Mouse (Mus musculus): ENCODE measurements around the gene Rorc.

Rorc gene

DNA sequence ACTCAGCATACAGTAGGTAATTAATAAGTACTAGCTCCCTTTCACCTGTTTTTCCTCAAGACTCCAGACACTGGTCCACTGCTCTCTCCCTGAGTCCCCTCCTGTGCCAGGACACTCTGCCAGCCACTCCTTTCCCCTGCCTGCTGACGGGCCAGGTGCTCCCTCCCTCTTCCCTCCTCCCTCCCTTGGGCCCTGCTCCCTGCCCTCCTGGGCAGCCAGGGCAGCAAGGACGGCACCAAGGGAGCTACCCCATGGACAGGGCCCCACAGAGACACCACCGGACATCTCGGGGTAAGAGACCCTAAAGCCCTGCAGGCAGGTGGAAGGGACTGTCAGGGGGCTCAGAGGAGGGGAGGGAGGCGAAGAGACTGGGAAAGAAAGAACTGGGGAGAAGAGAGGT lies at the start of gene Rorc:
Gene Rorc (plus strand): TSS at position 154 of the 400 bp plus-strand sequence.
- DNase-seq (ENCODE audit: low spot score in 2 of 2): peak; percentile 47

- DNase-seq (ENCODE audit: low spot score in 2 of 2): no peak
Measured at GRCm38 (mm10) chr3:94328681-94329080, 43.9 kb upstream of the Rorc start.

DNA sequence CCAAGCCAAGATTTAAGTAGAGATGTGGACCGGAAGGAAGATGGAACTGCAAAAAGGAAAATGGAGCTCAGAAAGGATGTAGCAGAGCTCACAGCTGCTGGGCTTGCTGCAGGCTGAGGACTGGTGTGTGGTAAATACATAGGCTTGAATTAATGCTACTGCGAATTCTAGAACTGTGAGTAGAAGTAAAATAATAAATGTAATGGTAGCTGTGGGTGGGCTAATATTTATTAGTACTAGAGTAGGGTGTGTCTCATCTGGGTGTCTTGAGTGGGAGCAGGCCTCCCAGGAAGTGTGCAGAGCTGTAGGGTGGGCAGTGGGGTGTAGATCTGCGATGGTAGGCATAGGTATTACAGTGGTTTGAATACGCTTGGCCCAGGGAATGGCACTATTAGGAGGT lies 38.2 kb upstream of the Rorc start:
- DNase-seq (ENCODE audit: low spot score in 2 of 2): no peak

- no peak for DNase-seq (ENCODE audit: low spot score in 2 of 2)
Measured at GRCm38 (mm10) chr3:94338522-94338921, 34.1 kb upstream of the Rorc start.

DNA sequence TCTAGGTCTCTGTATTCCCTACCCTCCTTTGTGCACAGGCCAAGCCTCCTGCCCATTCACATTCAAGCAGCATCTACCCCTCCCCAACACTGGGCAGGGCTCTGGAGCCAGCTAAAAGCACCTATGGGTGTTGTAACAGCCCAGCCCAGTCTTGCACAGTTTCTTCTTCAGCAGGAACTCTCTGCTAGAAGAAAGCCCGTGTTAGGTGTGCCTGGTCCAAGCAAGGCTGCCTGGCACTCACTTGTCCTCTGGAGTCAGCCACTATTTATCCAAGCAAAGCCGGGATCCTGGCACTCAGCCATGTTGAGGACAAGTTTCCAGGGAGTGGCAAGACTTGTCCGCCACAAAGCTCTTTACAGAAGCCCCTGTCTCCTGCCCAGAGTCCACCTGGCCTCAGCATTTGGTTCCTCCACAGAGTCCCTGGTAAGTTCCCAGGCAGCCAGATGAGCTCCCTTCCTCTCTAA lies 30.6 kb upstream of the Rorc start, which contains the start of gene Them5:
Gene Them5 (plus strand): TSS at position 141 of the 464 bp plus-strand sequence.
- no peak for DNase-seq (ENCODE audit: low spot score in 2 of 2)

DNA sequence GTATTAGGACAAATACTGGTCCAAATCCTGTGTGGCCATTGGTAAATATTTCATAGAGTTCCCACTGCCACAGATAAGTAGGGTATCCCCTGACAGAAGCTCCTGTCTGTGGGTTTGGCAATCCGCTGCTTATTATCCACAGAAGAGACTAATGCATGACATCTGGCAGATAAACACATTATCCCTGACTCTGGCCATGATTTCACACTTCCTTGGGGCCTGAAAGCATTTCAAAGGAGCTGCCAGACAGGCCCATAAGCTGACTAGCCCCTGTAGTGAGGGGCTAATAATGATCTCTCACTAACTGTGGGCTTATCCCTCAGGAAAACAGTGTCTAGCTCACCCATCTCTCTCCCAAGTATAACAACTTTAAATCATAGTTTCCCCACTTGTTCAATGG lies 30.0 kb upstream of the Rorc start:
- no peak for DNase-seq (ENCODE audit: low spot score in 2 of 2)

- DNase-seq (ENCODE audit: low spot score in 2 of 2): no peak
Measured at GRCm38 (mm10) chr3:94344182-94344581, 28.4 kb upstream of the Rorc start.

- DNase-seq (ENCODE audit: low spot score in 2 of 2): no peak
Measured at GRCm38 (mm10) chr3:94344897-94345296, 27.7 kb upstream of the Rorc start.

DNA sequence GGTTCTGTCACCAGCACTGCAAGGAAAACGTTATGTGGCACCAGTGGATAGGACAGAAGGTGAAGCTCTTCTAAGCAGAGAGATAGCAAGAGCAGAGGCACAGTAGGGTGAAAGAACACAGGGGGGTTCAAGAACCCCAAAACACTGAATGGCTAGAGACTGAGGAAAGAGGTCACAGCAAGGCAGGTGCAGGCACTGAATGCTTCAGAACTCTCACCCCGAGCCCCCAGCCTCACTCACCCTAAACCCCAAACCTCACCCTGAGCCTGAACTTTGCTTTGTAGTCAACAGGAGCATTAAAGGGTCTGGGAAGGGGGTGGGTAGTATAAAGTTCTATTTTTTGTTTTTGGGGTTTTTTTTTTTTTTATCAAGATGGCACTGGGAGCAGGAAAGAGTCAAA lies 24.4 kb upstream of the Rorc start:
- no peak for DNase-seq (ENCODE audit: low spot score in 2 of 2)

DNA sequence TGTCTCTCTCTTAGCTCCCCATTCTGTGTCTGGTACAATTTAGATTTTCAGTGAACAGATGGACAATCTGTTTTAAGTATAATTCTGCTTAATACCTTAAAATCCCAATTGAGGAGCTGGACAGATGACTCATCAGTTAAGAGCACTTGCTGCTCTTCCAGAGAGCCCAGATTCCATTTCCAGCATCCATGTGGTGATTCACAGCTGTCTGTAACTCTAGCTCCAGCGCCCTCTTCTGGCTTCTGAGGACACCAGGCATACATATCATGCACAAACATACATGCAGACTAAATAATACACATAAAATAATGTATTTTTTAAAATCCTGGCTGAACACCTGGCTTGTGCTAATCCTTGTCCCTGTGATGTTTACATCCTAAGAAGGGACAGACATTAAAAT lies 11.8 kb upstream of the Rorc start:
- no peak for DNase-seq (ENCODE audit: low spot score in 2 of 2)

DNA sequence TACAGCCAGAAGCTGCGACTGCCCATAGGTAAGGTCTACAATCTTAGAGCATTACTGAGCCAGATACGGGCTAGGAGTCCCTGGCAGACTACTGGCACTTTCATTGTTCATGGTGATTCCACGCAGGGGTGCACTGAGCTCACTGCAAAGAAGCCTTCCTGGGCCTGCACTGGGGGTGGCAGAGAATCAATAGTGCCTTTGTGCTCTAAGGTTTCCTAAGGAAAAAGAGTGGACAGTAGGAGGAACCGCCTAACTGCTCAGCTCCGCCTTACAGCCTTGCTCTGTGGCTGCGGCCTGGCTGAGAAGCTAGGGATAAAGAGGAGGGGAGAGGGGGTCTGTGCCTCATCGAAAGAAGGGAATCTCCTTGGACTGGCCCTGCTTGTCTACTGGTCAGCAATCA lies 10.5 kb upstream of the Rorc start, which contains the start of gene C2cd4d:
Gene C2cd4d (plus strand): TSS at position 301 of the 400 bp plus-strand sequence.
- DNase-seq (ENCODE audit: low spot score in 2 of 2): no peak

DNA sequence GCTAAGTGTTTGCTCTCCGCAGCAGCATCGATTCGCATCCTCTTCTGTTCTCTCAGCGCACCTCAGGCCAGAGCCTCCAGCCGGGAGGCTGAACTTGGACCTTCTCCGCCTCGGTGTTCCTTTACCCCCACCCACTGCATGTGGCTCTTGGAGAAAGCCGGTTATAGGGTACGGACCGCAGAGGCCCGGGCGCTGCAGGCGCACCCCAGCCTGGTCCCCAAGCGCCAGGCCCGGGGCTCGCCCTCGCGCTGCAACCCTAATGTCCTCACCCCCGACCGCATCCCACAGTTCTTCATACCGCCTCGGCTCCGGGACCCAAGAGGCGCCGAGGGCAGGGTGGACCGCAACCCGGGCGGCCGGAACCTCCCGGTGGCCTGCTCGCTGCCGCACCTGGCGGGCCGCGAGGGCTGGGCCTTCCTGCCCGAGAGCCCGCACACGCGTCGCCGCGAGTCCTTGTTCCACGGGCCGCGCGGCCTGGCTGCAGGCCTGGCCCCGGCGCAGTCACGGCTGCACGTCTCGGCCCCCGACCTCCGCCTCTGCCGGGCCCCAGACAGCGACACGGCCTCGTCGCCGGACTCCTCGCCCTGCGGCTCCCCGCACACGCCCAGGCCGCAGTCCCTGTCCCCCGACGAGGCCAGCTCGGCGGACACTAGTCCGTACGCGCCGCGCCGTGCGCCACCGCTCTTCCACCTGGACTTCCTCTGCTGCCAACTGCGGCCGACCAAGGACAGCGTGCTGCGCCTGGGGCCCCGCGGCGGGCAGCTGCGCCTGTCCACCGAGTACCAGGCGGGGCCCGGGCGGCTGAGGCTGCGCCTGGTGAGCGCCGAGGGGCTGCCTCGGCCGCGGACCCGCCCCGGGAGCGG lies 9.1 kb upstream of the Rorc start:
- peak; percentile 16 to 61 for DNase-seq (ENCODE audit: low spot score in 2 of 2)

- no peak for DNase-seq (ENCODE audit: low spot score in 2 of 2)
Measured at GRCm38 (mm10) chr3:94364154-94364526, 8.5 kb upstream of the Rorc start.

DNA sequence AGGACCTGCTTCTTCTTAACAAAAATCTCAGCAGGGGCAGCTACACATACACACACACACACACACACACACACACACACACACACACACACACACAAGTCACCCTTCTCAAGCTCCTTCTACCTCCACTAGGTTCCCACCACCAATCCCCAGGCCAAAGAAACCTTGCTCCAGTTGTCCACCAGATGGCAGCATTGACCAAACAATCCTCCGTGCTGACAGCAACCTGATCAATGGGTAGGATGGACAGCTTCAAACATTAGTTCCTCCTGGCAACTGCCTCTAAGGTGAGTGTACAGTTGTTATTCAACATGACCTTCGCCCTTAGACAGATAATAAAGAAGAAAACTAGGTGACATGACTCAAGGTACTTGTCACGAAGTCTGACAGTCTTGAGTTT lies 5.8 kb upstream of the Rorc start:
- peak; percentile 62 to 65 for DNase-seq (ENCODE audit: low spot score in 2 of 2)

DNA sequence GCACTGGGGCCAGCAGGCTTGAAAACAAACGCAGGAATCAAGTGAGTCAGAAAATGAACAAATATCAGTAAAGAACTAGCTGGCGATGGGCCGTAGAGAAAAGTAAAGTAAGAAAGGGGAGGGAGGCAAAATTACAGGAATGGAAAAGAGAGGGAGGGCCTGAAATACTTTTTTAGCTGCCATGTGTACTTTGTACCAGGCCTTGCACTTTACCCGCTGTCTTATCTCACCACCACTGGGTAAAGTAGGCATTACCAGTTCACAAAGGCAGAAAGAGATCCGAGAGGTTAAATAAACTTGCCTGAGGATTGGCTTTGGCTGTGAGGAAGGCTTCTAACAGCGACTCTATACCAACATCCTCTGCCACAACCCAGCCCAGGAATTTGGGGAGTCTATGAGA lies 5.1 kb upstream of the Rorc start:
- no peak for DNase-seq (ENCODE audit: low spot score in 2 of 2)

GRCm38 (mm10) chr3:94368631-94369030 lies 4.0 kb upstream of the Rorc start:
- no peak for DNase-seq (ENCODE audit: low spot score in 2 of 2)

DNA sequence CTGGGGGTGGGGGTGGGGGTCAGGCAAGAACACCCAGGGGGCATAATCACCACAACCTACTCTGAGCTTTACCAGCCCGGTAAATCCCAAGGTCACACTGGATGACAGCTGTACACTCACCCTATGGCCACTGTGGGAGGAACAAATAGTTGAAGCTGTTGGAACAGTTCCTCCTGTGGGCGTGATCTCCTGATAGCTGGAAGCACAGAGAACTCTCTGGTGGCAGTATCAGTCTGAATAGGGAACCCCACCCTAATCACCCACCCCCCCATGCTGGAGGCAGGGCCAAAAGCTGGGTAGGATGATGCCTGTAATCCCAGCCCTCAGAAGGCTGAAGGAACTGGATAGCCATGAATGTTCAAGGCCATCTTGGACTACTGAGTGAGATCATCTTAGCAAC lies 2.9 kb upstream of the Rorc start:
- DNase-seq (ENCODE audit: low spot score in 2 of 2): no peak

DNA sequence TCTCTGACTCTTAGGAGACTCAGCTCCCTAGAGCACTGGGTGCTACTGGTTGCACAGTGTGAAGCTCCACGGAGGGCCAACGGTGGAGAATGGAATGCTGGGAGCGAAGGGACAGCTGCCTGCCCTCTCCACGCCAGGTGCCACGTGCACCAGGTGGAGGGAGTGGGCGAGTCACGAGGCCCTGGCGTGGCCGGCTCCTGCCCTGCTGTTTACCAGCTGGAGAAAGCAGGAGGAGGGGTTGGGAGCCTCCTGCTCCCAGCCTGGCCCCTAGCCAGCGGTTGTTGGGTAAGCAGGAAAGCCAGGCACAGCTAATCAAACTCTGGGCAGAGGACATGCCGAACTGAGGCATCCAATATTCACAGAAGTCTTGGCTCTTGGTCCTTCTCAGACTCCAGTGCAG lies 957 bp upstream of the Rorc start:
- DNase-seq (ENCODE audit: low spot score in 2 of 2): peak; percentile 71 to 85

DNA sequence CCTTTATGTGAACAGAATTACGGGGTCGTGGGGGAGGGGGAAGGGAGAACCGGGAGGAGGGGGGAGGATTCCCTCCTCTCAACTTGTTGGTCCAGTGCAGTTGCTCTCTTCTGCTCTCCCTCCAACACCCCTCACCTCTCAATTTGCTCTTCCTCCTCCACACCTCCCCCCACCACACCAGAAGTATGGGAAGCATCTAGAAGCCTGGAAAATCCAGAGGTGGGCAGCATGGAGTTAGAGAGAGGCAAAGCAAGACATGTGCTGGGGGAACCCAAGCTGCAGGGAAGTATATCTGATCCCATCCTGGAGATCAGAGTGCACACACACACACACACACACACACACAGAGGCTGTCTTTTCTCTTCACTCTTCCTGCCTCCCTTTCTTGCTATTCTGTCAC lies 556 bp upstream of the Rorc start:
- no peak for DNase-seq (ENCODE audit: low spot score in 2 of 2)

GRCm38 (mm10) chr3:94373090-94373489 lies 496 bp downstream of the Rorc start:
- no peak for DNase-seq (ENCODE audit: low spot score in 2 of 2)

GRCm38 (mm10) chr3:94373597-94374011 lies 1.0 kb downstream of the Rorc start:
- peak in 1 of 2 experiments; percentile 26 for DNase-seq (ENCODE audit: low spot score in 2 of 2)

DNA sequence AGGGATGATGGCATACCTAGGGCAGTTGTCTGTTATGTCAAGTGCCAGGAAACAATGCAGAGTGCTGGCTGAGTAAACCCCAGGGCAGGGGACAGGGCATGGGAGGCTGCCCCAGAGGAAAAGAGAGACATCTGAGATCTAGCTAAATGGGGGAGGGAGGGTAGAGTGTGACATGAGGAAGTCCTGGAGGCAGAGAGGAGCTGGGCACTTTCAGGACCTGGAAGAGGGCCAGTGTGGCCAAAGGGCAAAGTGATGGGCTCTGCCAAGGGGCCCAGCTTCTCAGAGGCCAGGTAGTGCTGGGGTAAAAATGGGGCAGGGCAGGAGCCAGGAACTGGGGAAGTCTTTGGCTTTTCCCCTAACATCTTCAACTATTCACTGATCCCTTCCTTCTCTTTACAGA lies 2.0 kb downstream of the Rorc start:
- no peak for DNase-seq (ENCODE audit: low spot score in 2 of 2)

- no peak for DNase-seq (ENCODE audit: low spot score in 2 of 2)
Measured at GRCm38 (mm10) chr3:94375146-94375545, 2.6 kb downstream of the Rorc start.

- DNase-seq (ENCODE audit: low spot score in 2 of 2): no peak
Measured at GRCm38 (mm10) chr3:94375861-94376260, 3.3 kb downstream of the Rorc start.

Data from urinary bladder, adult 18-20 months (tissue).